Mouse (Mus musculus) embryonic fibroblast, embryonic 13.5 days (primary cell): ENCODE measurements at regions not wholly inside any gene's neighbourhood (a gene's known extent, or its start where the extent isn't known, plus 50 kb on each side); places are given as distances from the start of the nearest gene placed in this dataset.

ENCODE experiments used
- CTCF ChIP-seq: IDR thresholded peaks from 2 replicates; pipeline ENCODE4 v1.5.1; 2011; ENCODE audit warnings: mild to moderate bottlenecking, control low read depth, low read length, moderate library complexity, borderline replicate concordance; ENCODE audit not compliant: insufficient read depth
- POLR2A ChIP-seq: IDR thresholded peaks from 2 replicates; pipeline ENCODE4 v1.6.1; 2011; ENCODE audit warnings: low read depth, mild to moderate bottlenecking, control low read depth, low read length, moderate library complexity

DNA sequence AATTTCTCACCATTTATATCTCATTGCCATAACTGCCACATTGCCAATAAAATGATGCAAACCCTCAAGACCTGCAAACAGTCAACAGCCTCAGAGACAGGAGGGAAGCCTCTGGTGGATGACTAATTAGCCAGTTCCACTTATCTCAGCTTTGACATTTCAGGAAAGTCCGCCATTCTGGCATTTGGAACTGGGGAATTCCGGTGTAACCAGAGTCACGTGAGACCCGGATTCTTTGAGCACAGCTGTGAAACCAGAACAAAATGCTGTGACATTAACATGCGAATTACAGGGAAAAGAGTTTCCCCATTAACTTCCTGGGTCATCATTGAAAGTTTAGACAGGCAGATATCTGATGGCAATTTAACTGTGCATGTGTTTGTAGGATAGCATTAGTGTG, 190.7 kb upstream of the P2ry1 start:
- TF ChIP-seq POLR2A (no peak), CTCF (no peak)
